Mouse (Mus musculus): ENCODE measurements around the gene 1700017D01Rik.

1700017D01Rik gene

DNA sequence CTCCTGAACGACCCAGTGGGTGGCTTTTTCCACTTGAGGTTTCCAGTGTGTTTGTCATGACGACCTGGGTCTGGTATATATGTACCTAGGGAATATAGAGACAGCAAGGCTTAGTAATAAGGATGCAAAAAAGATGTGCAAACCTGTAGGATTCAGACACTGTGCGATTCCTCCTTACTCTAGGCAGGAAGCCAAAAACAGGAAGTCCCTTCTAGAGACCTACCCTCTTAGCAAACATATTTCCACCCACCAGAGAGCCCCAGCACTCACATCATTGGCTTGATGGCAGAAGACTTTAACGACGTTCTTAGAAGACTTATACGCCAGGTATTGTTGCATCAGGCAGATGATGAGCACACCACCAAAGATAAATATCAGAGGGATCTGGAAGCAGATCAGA lies 82.7 kb downstream of the 1700017D01Rik start:
- DNase-seq (ENCODE audit: low read depth), result no peak

Data from fibroblast of lung, adult 2 months (primary cell).